Mouse (Mus musculus): ENCODE results near the gene Sf3b4. TPM values are rescaled to one million over a fixed set of nuclear protein-coding genes. Genes with fewer than 3 reads are reported as not detected.

Gene Sf3b4
- polyA plus RNA-seq, 1 experiment from 2014 or later, result 135 TPM

DNA sequence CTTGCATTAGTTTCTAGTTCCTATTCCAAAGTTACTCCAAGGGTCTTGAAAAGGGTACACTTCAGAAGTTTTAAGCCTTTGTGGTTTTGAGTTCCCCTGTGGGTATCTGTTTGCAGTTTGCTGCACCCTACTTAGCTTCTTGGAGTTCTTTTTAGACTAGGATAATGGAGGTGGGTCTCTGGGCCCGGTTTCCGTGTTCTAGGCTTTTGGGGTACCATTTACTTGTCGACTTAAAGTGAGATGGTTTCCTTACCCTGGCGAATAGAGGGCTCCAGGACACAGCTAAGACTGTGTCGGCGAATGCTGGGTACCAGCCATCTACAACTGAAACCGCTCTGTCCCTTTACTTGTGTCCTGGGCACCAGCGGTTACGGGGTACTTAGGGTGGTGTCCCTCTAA is 49.5 kb downstream of the Sf3b4 start:
- Histone ChIP-seq H3K4me1 (replicated peaks; ENCODE audit: control insufficient read depth, insufficient read depth, low read length) (peaks cover 29% of the 10 kb centered on the region), H3K4me3 (replicated peaks; ENCODE audit: low read length) (peak overlapping the region; percentile 54), H3K36me3 (replicated peaks; ENCODE audit: control insufficient read depth, insufficient read depth) (no peaks in the 10 kb centered on the region), H3K27me3 (ENCODE audit: control insufficient read depth, insufficient read depth, low read length) (no peaks in the 10 kb centered on the region), H3K9me3 (ENCODE audit: control insufficient read depth, low read length) (no peaks in the 10 kb centered on the region), H3K27ac (peak overlapping the region; percentile 96), H3K9ac (peak overlapping the region; percentile 78), H3K4me2 (replicated peaks) (peak overlapping the region; percentile 89)
- no peak for DNase-seq (ENCODE audit: low spot score)
- 14% methylated on average over 9 of the region's 9 CpGs for WGBS
- ATAC-seq (ENCODE audit: low FRiP score), result no peak

DNA sequence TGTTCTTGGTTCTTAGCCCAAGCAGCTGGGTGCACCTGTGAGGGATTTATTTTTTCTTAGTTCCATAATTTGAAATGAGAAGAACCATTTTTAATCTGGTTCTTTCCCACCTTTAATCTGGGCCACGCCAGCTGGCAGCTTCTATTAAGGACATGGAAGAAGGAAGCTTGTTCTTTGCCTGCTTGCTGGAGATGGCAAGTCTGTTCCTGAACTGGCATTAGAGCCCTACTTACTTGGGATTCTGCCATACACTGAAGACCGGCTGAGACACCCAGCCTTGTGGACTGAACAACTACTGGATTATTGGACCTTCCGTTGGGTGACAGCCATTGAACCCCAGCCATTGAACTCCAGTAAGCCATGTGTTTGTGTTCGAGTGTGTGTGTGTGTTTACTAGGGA is 50.6 kb downstream of the Sf3b4 start:
- Histone ChIP-seq H3K36me3 (replicated peaks; ENCODE audit: control insufficient read depth, insufficient read depth) (no peaks in the 10 kb centered on the region), H3K27ac (no peak overlapping the region), H3K9me3 (ENCODE audit: control insufficient read depth, low read length) (no peaks in the 10 kb centered on the region), H3K4me3 (replicated peaks; ENCODE audit: low read length) (no peak overlapping the region), H3K4me2 (replicated peaks) (peak overlapping the region; percentile 89; the same call in 1 of the 2 replicates), H3K4me1 (replicated peaks; ENCODE audit: control insufficient read depth, insufficient read depth, low read length) (peaks cover 29% of the 10 kb centered on the region), H3K27me3 (ENCODE audit: control insufficient read depth, insufficient read depth, low read length) (no peaks in the 10 kb centered on the region), H3K9ac (no peak overlapping the region)
- ATAC-seq (ENCODE audit: low FRiP score) (no peak), DNase-seq (ENCODE audit: low spot score) (no peak)
- 93% methylated on average over 4 of the region's 4 CpGs for WGBS

DNA sequence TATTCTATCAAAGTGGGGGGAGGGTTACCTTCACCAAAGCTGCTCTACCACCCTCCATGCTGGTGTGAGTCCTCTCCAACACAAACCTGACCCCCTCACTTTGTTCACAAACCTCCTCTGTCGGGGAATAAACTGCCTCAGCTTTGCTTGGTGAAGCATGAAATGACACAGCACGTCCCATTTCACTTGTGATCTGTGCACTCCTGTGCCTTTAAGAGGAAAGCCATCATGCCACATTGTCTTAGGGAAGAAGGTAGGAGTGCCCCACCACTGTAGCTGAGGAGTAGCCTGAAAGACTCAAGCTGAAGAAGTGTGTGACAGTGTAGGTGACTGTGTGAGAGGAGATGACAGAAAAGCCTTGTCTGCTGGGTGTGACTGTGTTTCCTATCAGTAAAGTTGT is 53.3 kb downstream of the Sf3b4 start:
- WGBS, result 15% methylated on average over 2 of the region's 2 CpGs
- DNase-seq (ENCODE audit: low spot score), result no peak

More for the DNA sequence above, 53.3 kb downstream of the Sf3b4 start:
- H3K4me2 ChIP-seq (replicated peaks), result no peak overlapping the region
- no peak overlapping the region for H3K27ac ChIP-seq
- no peaks in the 10 kb centered on the region for H3K27me3 ChIP-seq (ENCODE audit: control insufficient read depth, insufficient read depth, low read length)
- no peaks in the 10 kb centered on the region for H3K9me3 ChIP-seq (ENCODE audit: control insufficient read depth, low read length)
- no peaks in the 10 kb centered on the region for H3K36me3 ChIP-seq (replicated peaks; ENCODE audit: control insufficient read depth, insufficient read depth)
- no peak overlapping the region for H3K4me3 ChIP-seq (replicated peaks; ENCODE audit: low read length)
- no peak for ATAC-seq (ENCODE audit: low FRiP score)
- H3K4me1 ChIP-seq (replicated peaks; ENCODE audit: control insufficient read depth, insufficient read depth, low read length), result peaks cover 21% of the 10 kb centered on the region
- H3K9ac ChIP-seq, result no peak overlapping the region

Small RNA genes within 50 kb of the gene (microRNA-seq; reads per million reads assigned to microRNA genes)
- gene Gm44492, result not detected

Other genes starting within 250 kb of the Sf3b4 start
- gene Anp32e, start 243.1 kb upstream of the Sf3b4 start, polyA plus RNA-seq (2014; fragmentation: Nextera tagmentation; extraction: Ambion mirVana), result 37.1 and 37.5 TPM in 2 replicates
- gene Plekho1, start 176.3 kb upstream of the Sf3b4 start, polyA plus RNA-seq (2014; fragmentation: Nextera tagmentation; extraction: Ambion mirVana), result 47.1 and 49.0 TPM in 2 replicates
- gene Vps45, start 113.9 kb upstream of the Sf3b4 start, polyA plus RNA-seq (2014; fragmentation: Nextera tagmentation; extraction: Ambion mirVana), result 44.8 and 46.8 TPM in 2 replicates
- 7.1 and 7.9 TPM in 2 replicates for gene Otud7b, start 67.8 kb upstream of the Sf3b4 start, polyA plus RNA-seq (2014; fragmentation: Nextera tagmentation; extraction: Ambion mirVana)
- gene Mtmr11, start 10.3 kb upstream of the Sf3b4 start, polyA plus RNA-seq (2014; fragmentation: Nextera tagmentation; extraction: Ambion mirVana), result 10.1 and 11.6 TPM in 2 replicates
- 95.7 and 111 TPM in 2 replicates for gene Sv2a, start 8.8 kb downstream of the Sf3b4 start, polyA plus RNA-seq (2014; fragmentation: Nextera tagmentation; extraction: Ambion mirVana)
- gene Bola1, start 47.4 kb downstream of the Sf3b4 start, polyA plus RNA-seq (2014; fragmentation: Nextera tagmentation; extraction: Ambion mirVana), result 57.0 and 72.4 TPM in 2 replicates
- gene Hist2h2ab, start 47.5 kb downstream of the Sf3b4 start, polyA plus RNA-seq (2014; fragmentation: Nextera tagmentation; extraction: Ambion mirVana), result 0.55 TPM in 1 of 2 replicates, not detected in the other
- gene Hist2h2ac, start 48.5 kb downstream of the Sf3b4 start, polyA plus RNA-seq (2014; fragmentation: Nextera tagmentation; extraction: Ambion mirVana), result 1.9 and 2.3 TPM in 2 replicates
- 4.7 and 5.0 TPM in 2 replicates for gene Hist2h2be, start 48.8 kb downstream of the Sf3b4 start, polyA plus RNA-seq (2014; fragmentation: Nextera tagmentation; extraction: Ambion mirVana)
- gene Hist2h3c2, start 66.8 kb downstream of the Sf3b4 start, polyA plus RNA-seq (2014; fragmentation: Nextera tagmentation; extraction: Ambion mirVana), result 1.2 and 1.7 TPM in 2 replicates
- gene Hist2h2aa2, start 67.9 kb downstream of the Sf3b4 start, polyA plus RNA-seq (2014; fragmentation: Nextera tagmentation; extraction: Ambion mirVana), result 32.2 and 46.8 TPM in 2 replicates
- gene Hist2h2aa1, start 73.2 kb downstream of the Sf3b4 start, polyA plus RNA-seq (2014; fragmentation: Nextera tagmentation; extraction: Ambion mirVana), result 12.0 and 16.6 TPM in 2 replicates
- gene Hist2h3c1, start 74.4 kb downstream of the Sf3b4 start, polyA plus RNA-seq (2014; fragmentation: Nextera tagmentation; extraction: Ambion mirVana), result 0.18 and 1.6 TPM in 2 replicates
- gene Hist2h4, start 91.0 kb downstream of the Sf3b4 start, polyA plus RNA-seq (2014; fragmentation: Nextera tagmentation; extraction: Ambion mirVana), result 2.9 and 6.0 TPM in 2 replicates
- 11.2 and 12.3 TPM in 2 replicates for gene Hist2h3b, start 96.3 kb downstream of the Sf3b4 start, polyA plus RNA-seq (2014; fragmentation: Nextera tagmentation; extraction: Ambion mirVana)
- 4.1 and 4.7 TPM in 2 replicates for gene Hist2h2bb, start 97.4 kb downstream of the Sf3b4 start, polyA plus RNA-seq (2014; fragmentation: Nextera tagmentation; extraction: Ambion mirVana)
- gene Fcgr1, start 121.6 kb downstream of the Sf3b4 start, polyA plus RNA-seq (2014; fragmentation: Nextera tagmentation; extraction: Ambion mirVana), result 1.8 and 3.1 TPM in 2 replicates